Mouse (Mus musculus) layer of hippocampus, postnatal 10 days (tissue): ENCODE results near the gene Metap1d. TPM values are rescaled to one million over a fixed set of nuclear protein-coding genes. Genes with fewer than 3 reads are reported as not detected.

Source experiments
- DNase-seq, 2 experiments: peaks; one replicate each; pipeline ENCODE4 v3.0.0; 2021; ENCODE audit warnings: low spot score in 2 of 2
- total RNA-seq, 2 experiments: library from RNA; stranded (reverse); gene quantifications; 2 replicates each; pipeline ENCODE4 v1.2.3; 2021

Metap1d gene
- total RNA-seq, 2 experiments from 2014 or later: 19.7 to 26.4 TPM

DNA sequence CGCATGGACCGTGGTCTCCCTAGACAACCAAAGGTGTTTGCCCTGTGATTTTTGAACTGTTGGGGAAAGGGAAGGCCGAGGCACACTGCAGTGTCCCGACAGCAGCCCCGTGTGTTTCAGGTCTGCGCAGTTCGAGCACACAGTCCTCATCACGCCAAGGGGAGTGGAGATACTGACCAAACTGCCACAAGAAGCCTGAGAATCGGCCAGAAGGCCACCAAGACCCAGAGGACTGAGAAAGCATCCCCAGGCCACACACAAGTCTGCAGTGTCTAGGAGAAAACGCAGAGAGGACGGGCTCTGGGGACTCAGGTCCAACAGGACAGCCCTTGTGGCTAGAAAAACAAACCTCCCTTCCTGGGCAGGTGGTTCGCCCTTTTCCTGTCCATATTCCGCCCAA lies 71.7 kb downstream of the Metap1d start:
- no peak for DNase-seq

DNA sequence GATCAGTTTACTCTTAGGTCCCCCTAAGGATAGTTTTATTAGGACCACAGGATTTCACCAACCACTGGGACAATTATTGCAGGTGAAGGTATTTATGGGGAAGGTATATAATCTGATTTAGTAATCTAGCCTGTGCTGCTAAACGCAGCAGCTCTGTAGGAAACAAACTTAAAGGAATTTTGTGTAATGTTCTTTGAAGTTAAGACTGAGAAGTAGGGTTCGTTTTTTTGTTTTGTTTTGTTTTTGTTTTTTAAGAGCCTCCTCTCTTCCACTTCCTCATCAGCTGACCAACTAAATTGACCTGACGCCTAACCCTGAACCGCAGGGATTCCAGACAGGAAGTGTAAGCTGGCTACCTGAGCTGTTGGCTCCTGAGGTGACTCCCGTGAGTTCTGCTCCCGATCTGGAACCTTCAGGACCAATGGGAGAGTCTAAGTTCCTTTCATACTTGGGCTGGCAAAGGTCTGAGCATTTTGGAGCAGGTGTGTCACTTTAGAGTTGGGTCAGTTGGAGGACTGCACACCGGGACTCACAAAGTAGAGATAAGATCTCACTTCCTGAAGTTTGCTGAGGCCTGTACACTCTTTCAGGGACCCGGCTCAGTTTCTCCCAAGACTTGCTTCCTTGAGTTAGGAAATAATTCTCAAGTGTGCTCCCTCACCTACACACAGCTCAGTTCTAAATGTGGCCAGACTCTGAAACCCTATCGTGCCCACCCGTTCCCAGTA lies 73.7 kb downstream of the Metap1d start:
- no peak for DNase-seq

DNA sequence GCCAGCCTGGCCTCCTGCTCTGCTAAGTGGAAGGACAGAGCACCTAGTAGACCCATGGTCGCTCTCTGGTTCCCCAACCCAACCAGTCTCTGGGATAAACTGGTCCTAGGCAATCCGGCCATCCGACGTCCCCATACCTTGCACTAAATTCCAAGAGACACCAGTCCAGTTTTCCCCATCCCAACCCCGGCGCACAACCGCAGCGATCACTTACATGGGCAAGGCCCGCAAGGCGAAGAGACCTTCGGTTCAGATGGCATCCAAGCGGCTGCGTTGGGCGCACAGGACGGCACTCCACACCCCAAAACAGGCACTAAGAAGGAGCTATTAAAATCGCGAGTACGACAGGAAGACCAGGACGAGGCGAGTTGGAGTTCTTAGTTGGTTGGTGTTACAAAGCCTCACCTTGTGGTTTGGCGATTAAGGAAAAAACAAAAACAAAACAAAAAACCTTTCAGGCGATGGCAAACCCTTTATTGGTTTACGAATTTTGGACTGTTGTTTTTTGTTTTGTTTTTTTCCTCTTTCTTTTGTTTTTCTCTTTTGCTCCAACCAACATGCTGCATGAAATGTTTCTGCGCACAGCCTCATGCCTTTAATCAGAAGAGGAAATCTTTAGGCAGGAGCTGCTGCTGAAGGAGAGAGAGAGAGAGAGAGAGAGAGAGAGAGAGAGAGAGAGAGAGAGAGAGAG lies 74.4 kb downstream of the Metap1d start:
- DNase-seq: peak in 1 of 2 experiments; percentile 21

DNA sequence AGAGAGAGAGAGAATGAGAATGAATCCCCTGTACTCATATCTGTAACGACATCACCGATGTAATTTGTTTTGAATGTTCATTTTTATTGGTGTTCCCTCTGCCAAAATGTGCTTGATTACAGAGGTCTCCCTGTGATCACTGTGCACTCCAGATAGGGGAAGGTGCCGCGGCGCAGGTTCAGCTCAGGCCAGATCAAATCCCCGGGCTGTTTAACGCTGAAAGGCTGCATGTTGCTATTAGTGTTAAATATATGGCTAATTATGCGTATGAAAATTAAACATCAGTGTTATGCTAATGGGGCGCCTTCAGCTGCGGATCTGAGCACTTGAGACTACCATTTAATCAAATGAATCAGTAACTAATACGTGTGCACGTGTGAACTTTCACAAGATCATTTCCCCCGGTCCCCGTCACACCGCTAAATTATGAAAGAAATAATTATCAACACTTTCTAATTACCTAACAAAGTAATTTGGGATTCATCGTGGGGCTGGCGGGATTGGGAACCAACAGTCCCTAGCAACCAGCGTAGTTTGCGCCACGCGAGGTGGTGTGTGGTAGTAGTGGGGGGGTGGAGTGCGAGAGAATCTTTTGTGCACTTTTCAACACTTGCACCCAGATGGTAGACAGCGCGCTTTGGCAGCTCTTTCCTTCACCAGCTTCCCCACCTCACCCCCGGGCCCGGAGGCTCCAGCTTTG lies 75.1 kb downstream of the Metap1d start, which contains the start of gene Dlx1:
Gene Dlx1 (plus strand): TSS at position 100 of the 700 bp plus-strand sequence.
- DNase-seq: peak in 1 of 2 experiments; percentile 33

DNA sequence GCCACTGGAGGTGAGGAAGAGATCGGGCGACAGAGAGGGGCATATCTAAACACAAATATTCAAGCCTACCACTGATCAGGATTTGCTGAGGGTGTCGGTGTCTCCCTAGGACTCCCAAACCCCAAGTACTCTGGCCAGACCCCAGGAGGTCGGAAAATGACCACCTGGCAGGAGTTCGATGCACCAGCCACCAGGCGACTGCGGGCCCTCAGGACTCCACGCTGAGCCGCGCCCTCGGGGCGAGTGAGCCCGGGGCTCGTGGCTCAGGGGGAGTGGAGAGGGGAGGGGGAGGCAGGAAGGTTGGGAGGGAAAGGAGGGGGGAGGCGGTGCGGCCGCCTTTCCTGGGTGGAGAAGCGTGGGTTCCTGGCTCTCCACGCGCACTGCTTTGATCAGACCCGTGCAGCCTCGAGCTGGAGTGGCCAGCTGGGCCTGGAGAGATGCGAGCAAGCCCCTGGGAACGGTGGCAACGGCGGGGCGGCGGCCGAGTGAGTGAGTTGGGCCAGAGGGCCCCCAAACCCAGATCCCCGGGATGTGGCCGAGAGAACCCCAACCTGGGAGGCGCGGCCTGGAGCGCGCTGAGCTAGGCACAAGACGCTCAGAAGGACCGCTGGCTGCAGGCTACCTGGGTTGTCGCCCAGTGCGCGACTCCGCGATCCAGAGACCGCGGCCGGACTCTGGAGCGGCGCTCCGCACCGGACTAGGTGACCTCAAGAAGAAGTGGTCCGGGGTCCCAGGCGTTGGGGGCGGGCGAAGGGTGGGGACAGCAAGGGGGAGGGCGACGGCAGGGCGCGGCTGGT lies 75.8 kb downstream of the Metap1d start:
- peak in 1 of 2 experiments; percentile 25 for DNase-seq

DNA sequence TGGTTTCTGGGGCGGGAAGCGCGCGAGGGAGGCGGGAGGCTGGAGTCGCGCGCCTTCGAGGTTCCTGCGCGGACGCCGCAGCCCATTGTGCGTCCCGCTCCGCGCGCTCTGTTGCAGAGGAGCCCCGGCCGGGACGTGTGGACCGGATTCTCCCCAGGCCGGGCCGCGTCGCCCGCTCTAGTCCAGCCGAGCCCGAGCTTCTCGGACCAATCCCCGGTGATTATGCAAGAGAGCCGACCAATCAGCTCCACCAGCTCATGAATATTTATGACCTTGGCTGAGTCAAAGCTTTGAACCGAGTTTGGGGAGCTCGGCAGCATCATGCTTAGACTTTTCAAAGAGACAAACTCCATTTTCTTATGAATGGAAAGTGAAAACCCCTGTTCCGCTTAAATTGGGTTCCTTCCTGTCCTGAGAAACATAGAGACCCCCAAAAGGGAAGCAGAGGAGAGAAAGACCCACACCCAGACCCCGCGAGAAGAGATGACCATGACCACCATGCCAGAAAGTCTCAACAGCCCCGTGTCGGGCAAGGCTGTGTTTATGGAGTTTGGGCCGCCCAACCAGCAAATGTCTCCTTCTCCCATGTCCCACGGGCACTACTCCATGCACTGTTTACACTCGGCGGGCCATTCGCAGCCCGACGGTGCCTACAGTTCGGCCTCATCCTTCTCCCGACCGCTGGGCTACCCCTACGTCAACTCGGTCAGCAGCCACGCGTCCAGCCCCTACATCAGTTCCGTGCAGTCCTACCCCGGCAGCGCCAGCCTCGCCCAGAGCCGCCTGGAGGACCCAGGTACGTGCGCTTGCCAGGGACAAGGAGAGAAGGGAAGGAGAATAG lies 76.7 kb downstream of the Metap1d start:
- DNase-seq: peak in 1 of 2 experiments; percentile 60

DNA sequence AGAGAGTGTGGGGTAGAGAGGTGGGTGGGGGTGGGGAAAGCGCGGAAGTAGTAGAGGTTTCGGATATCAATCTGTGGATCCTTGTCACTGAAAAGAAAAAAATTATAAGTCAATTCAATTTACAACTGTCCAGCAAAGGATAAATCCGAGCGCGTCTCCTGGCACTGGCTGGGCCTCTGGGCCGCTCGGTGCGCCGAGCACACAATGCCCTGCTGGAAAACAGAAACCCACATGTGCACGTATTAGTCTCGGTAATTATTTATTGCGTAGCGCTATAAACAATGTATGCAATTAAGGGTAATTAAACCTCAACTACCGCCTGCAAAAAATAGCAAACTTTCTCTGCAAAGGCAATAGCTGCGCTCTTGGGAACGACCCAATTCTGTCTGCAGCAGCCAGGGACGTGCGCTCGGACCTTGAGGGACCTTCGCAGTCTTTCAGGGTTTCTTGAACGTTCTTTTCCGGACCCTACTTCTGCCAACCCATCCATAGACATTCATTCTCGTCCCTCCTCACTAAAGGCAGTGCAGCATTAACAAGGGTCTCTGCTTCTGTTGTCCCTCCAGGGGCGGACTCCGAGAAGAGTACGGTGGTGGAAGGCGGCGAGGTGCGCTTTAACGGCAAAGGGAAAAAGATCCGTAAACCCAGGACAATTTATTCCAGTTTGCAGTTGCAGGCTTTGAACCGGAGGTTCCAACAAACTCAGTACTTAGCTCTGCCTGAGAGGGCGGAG lies 77.5 kb downstream of the Metap1d start:
- no peak for DNase-seq

DNA sequence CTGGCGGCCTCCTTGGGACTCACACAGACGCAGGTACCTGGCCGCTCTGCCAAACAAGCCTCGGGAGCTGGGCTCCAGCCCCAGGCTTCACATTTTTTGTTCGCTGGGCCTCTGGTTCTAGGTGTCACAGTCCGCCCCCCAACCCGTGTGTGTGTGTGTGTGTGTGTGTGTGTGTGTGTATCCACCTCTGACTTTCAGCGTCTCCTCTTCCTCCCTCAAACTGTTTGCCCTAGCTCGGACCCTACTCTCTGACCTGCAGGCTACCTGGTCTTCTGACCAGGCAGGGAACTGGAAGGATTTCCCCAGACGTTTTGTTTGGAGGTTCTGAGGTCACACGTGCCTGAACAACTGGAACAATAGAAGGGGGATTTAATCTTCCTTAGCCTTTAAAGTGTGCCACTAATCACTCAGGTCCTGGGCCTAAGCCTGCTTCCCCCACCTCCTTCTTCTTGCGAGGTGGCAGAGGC lies 78.1 kb downstream of the Metap1d start:
- no peak for DNase-seq

DNA sequence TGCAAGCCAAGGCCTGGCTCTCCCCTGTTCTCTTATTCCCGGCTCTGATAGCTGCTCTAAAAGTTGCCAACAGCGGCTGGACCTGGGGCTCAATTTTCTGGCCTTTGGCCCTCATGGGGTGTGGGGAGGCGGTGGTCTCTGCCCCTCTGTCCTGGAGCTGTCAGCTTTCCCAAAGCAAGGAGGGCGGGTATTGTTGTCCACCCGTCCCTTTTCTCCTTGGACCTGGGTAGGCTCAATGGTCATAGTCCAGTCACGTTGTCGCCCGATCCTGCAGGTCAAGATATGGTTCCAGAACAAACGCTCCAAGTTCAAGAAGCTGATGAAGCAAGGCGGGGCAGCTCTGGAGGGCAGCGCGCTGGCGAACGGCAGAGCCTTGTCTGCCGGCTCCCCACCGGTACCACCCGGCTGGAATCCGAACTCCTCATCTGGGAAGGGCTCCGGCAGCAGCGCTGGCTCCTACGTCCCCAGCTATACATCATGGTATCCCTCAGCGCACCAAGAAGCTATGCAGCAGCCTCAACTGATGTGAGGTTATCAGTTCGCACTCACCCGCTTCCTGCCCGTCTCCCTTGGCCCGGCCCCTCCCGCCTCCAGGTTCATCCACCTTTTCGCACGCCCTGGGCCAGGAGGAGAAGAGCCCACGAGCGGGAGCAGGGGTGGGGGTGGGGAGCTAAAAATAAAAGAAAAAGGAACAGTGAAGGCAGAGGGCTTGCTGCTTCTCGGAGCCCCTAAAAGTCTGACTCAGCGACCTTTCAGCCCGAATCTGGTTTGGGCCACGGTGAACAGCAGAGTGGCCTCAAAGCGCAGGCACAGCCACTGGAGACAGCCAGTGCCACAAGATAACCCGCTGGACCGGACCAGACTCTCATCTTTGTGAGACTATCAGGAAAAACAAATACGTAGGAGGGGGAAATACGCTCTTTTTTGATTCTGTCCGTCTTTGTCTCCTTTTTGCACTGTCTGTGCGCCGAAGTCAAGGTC lies 79.2 kb downstream of the Metap1d start:
- no peak for DNase-seq

DNA sequence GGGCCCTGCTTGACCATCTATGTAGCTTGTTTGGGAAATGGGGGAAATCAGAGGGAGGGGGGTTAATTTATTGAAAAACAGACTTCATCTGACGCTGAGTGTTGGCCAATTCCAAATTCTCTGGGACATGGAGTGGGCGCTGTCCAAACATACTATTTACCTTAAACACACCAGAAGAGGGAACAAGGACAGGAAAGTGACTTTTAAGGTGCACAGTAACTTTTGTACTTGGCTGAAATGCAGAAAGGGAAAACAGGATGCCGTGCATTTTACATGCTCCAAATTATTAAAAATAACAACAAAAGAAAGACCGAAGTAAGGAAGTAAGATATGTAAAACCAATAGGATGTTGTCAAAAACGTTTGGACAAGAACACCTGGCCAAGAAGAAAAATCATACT lies 80.0 kb downstream of the Metap1d start:
- no peak for DNase-seq

DNA sequence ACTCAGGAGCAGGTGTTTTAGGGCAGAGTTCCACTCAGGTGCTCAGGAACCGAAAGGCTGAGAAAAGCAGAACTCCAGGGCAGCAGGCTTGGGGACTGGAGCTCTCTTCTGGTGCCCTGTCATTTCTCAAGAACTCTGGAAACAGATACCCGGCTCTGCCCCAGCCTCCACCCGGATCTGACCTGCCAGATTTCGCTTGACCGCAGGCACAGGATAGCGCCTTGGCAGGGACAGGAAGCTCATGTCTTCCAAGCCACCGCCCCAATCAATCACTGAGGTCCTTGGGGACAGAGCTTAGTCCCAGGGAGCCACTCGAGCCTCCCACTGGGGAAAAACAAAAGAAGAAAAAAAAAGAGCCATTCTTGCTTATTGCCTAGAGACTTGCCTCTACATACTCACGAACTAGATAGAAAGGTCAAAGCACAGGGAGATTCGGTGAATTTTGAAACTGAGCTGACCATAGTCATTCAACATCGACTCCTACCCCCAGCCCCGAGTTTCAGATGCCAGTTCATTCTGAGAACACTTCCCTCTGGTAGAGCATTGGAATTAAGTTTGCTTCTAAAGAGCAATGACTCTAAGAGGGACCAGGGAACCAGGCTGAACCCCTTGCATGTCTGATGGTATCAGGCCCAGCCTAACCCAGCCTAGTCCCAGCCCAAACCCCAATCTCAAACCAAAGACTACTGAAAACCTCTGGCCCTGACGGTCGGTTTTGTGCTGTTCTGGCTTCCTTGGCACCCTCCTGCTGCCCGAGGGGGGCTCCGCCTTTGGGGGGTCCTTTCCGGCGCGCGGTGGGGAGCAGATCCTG lies 81.4 kb downstream of the Metap1d start:
- DNase-seq: no peak

DNA sequence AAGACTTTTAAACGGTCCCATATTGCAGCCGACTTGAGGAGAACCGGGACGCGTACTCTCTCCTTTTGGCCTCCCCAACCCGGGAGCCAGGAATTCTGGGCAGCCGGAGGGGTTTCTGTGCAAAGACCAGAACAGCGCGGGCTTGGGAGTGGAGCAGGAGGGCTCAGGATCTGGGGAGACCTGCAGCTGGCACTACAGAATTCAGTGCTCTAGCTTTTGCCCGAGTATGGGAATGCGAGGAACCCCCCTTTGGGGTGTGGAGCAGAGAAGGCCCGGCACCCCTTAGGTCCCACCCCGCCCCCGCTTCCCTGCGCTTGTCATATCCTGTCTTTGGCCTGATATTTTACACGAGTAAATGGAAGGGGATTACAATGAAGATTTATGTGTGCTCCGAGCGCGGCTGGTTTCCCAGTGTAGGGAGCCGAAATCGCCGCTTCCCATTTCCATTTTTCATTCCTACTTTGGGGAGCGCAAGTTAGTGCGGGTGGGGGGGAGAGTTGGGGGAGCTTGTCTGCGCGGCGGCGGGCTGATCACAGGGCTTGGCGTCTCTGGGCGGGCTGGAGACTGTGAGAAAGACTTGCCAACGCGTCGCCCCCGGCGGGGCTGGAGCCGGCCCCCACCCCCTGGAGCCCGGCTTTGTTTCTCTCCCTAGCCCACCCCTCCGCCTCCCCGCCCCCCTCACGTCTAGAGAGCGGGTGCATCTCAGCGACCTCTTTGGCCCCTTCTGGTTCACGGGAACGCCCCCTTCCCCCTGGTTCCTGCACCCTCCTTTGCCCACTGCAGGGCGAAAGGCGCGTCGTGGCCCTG lies 87.7 kb downstream of the Metap1d start:
- no peak for DNase-seq

DNA sequence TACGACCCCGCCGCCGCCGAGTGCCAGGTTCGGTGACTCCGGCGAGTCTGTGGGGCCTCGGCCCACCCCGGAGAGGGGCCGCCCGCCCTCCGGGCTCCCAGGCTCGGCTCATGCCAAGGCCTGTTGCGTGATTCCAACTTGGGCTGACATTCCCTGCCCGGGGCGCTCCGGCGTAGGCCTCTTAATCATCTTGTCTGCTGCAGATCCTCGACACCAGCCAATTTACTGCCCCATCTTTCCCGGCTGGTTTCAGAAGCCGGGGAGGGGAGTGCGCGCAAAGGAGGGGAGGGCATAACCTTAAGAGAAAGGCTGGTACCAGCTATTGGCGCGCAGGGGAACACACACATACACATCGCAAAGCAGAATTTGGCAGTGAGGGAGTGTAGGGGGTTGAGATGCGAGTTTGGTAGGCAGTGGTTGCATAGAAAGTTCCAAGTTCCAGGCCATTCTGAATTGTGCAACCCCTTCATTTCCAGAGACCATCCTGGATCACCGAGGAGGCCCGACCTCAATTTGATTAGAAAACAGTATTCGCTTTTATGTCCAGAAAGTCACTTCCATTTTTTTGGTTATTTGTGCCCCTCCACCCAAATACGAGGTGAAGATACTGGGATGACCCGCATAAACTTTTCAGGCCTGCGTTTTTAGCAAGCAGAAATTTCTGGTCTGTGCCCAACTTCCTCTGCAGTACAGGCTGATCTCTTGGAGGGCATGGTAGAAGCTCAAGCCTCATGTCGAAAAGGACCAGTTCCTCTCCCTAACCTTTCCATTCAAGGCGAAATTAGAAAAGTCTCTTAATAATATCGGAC lies 88.5 kb downstream of the Metap1d start:
- no peak for DNase-seq

DNA sequence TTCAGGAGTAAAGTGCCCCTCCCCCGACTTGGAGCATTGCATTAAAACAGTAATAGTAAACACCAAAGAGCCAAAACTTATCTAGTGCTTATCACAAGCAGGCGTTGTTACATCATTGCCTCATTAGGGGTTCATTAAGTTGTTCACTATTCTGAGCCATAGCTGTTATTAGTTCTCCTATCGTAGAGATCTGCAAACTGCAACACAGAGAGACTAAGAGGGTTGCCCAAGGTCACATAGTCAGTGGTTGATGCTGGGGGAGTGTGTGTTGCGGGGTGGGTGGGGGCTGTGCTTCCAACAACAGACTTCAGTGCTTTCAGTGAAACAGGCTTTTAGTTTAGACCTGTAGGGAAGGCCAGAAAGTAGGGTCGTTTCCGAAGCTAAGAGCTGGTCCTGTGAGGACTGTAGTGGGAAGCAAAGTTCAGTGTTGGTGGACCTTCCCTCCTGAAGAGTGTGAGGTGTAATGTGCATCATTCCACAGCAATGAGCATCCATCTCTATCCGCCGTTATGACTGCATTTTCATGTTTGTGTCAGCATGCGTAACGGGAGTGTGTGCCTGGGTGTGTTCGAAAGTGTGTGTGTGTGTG lies 89.2 kb downstream of the Metap1d start:
- no peak for DNase-seq

DNA sequence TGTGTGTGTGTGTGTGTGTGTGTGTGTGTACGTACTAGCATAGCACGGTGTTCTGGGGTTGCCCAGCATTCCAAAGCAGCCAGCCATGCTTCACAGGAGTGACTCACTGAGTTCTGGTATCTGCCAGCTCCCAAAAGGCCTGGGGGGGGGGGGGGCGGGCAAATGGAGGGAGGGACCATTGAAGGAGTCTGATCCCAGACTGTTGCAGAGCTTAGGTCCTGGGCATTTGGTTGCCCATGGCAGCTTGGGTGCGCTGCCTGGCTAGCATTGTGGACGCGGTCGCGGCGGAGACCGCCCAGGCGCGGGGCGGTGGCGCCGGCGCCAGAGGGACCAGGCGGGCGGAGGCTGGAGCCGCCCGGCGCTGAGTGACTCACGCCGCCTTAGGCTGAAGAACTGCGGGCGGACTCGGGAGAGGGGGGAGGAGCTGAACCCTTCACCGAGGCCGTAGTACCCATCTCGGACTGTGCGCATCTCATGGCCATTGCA lies 89.8 kb downstream of the Metap1d start:
- DNase-seq: no peak
